Mouse (Mus musculus) CD4-positive naive resting alpha-beta T cell, adult 57 days (primary cell): Measurements from ENCODE around the gene Stc2. TPM values are rescaled to one million over a fixed set of nuclear protein-coding genes. Genes with fewer than 3 reads are reported as not detected.

Experiments
- total RNA-seq: library from RNA; stranded (reverse); gene quantifications from one replicate; pipeline ENCODE4 v1.2.4, GENCODE M21; 2023

The Stc2 gene
- 0.83 TPM for total RNA-seq

DNA sequence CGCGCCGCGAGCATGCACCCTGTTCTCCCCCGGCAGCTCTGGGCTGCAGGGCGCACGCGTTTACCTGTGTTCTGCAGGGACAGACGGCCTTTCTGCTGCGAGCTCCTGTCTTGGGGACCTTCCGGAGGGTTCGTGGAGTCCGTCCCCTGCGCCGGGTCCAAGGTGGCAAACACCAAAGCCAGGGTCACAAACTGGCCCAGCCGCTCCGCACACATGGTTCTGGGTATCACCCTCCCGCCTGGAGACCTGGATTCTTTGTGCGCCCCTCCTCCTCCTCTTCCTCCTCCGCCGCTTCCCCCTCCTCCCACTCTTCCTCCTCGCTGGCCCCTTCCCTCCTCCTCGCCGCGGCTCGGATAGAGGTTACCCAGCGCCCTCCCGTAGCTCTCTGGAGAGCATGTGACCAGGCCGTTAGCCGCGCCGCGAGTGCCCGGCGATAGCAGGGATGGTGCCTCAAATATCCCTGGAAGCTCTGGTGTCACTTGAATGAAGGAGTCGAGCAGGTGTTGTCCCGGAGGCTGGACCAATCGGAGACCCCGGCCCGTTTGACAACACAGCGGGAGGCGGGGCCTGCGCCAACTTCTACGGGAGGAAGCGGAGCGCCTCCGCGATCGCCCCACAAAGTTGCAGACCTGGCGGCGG is at the start of gene Stc2:
Gene Stc2 (minus strand): TSS at position 427 of the 639 bp plus-strand sequence.

Other genes starting within 250 kb of the Stc2 start
- not detected for gene Gm17332, start 187.6 kb downstream of the Stc2 start, total RNA-seq